Mouse (Mus musculus): ENCODE results near the gene Fcgbp. TPM values are rescaled to one million over a fixed set of nuclear protein-coding genes. Genes with fewer than 3 reads are reported as not detected.

Fcgbp gene
- 12.5 TPM for polyA plus RNA-seq (2014; fragmentation: Illumina TruSeq; extraction: RNeasy Lipid Tissue Mini Kit (QIAGEN cat#74804); ENCODE audit: low replicate concordance)

DNA sequence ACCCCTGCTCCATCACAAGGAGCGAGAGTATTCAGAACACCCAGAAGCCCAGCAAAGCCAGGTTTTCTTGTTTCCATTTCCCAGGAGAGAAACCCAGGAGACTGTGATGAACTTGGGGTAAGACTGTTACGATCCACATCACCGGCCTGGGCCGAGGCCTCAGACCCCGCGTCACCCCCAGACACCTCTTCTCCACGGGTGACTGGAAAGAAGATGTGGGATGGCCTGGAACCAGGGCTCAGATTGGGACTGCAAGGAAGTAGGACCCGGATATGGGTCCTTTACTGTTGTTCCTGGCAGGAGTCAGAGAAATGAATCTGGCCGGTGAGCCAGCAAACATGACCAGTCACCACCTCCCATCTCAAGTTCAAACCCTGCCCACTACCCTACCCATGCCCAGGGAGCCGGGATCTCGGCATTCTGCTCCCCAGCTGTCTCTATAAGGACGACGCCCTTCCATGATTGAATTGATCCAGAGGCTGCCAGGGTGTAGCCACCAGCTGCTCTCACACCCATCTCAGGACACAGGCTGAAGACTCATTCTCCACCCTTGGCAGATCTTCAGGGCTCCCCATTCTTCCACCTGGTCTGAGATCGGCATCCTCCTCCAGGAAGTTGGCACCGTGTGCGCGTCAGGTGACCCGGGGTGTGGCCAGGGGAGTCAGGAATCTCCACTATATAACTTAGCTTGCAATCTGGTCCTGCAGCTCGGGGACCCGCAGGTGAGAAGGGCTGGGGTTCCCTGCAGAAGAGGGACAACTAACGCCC lies at the start of gene Fcgbp:
Fcgbp (plus strand) TSS at position 706 of the 768 bp plus-strand sequence.

DNA sequence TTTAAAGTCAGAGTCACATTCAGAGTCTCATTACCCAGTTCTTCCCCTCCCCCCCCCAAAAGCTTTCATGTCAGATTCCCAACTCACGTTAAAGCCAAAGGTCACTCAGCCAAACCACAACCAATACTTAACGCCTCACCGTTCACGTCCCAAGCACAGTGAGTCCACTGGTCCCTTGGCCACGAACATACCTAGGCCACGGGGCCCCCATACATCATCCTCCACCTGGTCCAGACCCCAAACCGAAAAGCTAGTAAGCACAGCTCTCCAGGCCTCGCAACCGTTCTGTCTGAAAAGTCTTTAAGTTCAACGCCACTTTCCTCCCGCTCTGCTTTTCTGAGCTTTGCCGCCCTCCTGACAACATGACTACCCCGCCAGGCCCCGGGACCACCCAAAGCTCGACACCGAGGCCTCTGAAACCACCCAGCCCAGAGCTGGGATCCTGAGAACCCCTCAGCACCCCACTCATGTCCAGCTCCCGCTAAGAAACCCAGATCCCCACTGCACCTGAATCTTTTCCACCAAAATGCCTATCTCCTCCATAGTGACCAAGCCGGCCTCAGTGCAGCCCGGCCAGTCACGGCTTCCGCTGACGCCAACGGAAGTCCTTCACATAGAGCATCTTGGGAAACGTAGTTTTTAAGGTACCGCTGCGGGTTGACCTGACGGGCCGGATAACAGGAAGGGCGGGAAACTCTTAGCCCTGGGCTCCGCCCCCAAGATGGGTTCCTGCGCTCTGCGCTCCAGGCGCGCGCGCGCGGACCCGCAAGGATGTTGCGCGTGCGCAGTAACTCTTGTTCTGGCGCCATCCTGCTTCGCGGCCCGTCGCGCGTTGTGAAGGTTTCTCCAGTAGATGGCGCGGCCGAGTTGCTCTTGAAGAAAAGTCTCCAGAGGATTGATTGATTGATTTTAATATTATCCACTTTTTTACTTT lies 21.3 kb upstream of the Fcgbp start, which contains the start of gene Psmc4:
Psmc4 (minus strand) TSS at position 626 of the 934 bp plus-strand sequence.

DNA sequence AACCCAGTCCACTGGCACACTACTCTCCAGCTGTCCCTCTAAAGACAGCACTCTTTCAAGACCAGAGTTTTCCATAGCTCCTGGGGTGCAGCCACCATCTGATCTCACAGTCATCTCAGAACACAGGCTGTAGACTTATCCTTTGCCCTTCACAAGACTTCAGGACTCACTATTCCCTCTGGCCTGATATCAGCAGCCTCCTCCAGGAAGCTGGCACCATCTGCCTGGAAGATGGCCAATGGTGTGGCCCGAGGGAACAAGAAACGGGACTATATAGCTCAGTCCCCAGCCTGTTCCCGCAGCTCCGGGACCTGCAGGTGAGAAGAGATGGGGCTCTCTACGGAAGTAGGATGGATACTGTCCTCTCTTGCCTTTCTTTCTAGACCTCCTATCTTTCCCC lies 58.1 kb downstream of the Fcgbp start, which contains the start of gene 9530053A07Rik:
9530053A07Rik (plus strand) TSS at position 301 of the 400 bp plus-strand sequence.

DNA sequence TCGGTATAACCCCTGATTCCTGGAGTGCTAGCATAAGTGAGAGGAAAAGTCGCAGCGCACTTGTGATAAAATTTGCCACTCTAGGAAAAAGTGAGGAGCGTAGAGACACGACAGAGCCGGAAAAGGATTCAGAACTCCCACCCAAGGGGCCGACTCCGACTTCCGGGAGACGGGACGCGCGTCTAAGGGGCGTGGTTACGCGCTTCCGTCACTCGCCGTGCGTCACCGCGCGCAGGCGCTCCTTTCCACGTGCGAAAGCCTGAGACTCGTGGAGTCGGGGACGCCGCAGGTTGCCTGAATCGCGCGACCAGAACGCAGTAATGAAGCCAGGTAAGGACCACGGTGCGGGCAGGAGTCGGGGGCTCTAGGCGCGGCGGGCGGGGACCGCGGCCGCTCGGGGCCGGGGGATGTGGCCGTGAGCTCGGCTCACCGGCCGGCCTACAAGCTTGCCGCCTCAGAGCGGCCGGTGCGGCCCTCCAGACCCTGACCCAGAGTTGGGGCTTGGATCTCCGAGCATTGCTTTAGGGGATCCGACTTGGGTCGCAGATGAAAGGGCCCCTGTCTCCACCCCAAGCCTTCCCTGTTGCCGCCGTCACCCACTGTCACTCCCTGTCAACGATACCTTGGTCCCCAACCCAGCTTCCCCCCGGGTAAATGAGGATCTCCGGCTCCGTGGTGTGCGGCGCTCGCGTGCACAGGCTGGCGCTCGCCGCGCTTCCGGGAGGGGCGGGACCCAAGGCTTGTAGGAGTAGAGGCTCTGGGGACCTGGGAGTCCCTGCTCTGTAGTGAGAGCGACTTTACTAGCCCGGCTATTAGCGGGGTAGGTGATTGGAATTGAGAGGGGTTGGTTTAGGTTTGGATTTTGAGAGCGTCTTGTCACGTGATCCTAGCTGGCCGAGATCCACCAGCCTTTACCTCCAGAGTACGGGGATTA lies 98.7 kb downstream of the Fcgbp start, which contains the start of gene Fbl:
Fbl (plus strand) TSS at position 222 of the 934 bp plus-strand sequence.

Other genes with a start within 250 kb of the Fcgbp start
- 10.1 TPM for gene Zfp59, start 232.6 kb upstream of the Fcgbp start, polyA plus RNA-seq (2014; fragmentation: Illumina TruSeq; extraction: RNeasy Lipid Tissue Mini Kit (QIAGEN cat#74804); ENCODE audit: low replicate concordance)
- 5.0 TPM for gene Zfp607a, start 213.7 kb upstream of the Fcgbp start, polyA plus RNA-seq (2014; fragmentation: Illumina TruSeq; extraction: RNeasy Lipid Tissue Mini Kit (QIAGEN cat#74804); ENCODE audit: low replicate concordance)
- 12.4 TPM for gene Zfp974, start 141.8 kb upstream of the Fcgbp start, polyA plus RNA-seq (2014; fragmentation: Illumina TruSeq; extraction: RNeasy Lipid Tissue Mini Kit (QIAGEN cat#74804); ENCODE audit: low replicate concordance)
- gene Zfp780b, start 92.1 kb upstream of the Fcgbp start, polyA plus RNA-seq (2014; fragmentation: Illumina TruSeq; extraction: RNeasy Lipid Tissue Mini Kit (QIAGEN cat#74804); ENCODE audit: low replicate concordance): 16.6 TPM
- gene Zfp850, start 57.1 kb upstream of the Fcgbp start, polyA plus RNA-seq (2014; fragmentation: Illumina TruSeq; extraction: RNeasy Lipid Tissue Mini Kit (QIAGEN cat#74804); ENCODE audit: low replicate concordance): 4.5 TPM
- 15.1 TPM for gene Psmc4, start 21.1 kb upstream of the Fcgbp start, polyA plus RNA-seq (2014; fragmentation: Illumina TruSeq; extraction: RNeasy Lipid Tissue Mini Kit (QIAGEN cat#74804); ENCODE audit: low replicate concordance)
- gene 9530053A07Rik, start 58.2 kb downstream of the Fcgbp start, polyA plus RNA-seq (2014; fragmentation: Illumina TruSeq; extraction: RNeasy Lipid Tissue Mini Kit (QIAGEN cat#74804); ENCODE audit: low replicate concordance): not detected
- gene Fbl, start 98.5 kb downstream of the Fcgbp start, polyA plus RNA-seq (2014; fragmentation: Illumina TruSeq; extraction: RNeasy Lipid Tissue Mini Kit (QIAGEN cat#74804); ENCODE audit: low replicate concordance): 9.7 TPM
- gene Dyrk1b, start 108.2 kb downstream of the Fcgbp start, polyA plus RNA-seq (2014; fragmentation: Illumina TruSeq; extraction: RNeasy Lipid Tissue Mini Kit (QIAGEN cat#74804); ENCODE audit: low replicate concordance): 0.19 TPM
- 1.9 TPM for gene Eid2, start 196.6 kb downstream of the Fcgbp start, polyA plus RNA-seq (2014; fragmentation: Illumina TruSeq; extraction: RNeasy Lipid Tissue Mini Kit (QIAGEN cat#74804); ENCODE audit: low replicate concordance)
- 5.1 TPM for gene Eid2b, start 206.5 kb downstream of the Fcgbp start, polyA plus RNA-seq (2014; fragmentation: Illumina TruSeq; extraction: RNeasy Lipid Tissue Mini Kit (QIAGEN cat#74804); ENCODE audit: low replicate concordance)
- gene Selenov, start 219.9 kb downstream of the Fcgbp start, polyA plus RNA-seq (2014; fragmentation: Illumina TruSeq; extraction: RNeasy Lipid Tissue Mini Kit (QIAGEN cat#74804); ENCODE audit: low replicate concordance): not detected
- not detected for gene Dll3, start 231.0 kb downstream of the Fcgbp start, polyA plus RNA-seq (2014; fragmentation: Illumina TruSeq; extraction: RNeasy Lipid Tissue Mini Kit (QIAGEN cat#74804); ENCODE audit: low replicate concordance)
- gene Timm50, start 240.8 kb downstream of the Fcgbp start, polyA plus RNA-seq (2014; fragmentation: Illumina TruSeq; extraction: RNeasy Lipid Tissue Mini Kit (QIAGEN cat#74804); ENCODE audit: low replicate concordance): 3.6 TPM